9 mouse cellular contexts compared by ENCODE assay signal in the genomic region with DNA sequence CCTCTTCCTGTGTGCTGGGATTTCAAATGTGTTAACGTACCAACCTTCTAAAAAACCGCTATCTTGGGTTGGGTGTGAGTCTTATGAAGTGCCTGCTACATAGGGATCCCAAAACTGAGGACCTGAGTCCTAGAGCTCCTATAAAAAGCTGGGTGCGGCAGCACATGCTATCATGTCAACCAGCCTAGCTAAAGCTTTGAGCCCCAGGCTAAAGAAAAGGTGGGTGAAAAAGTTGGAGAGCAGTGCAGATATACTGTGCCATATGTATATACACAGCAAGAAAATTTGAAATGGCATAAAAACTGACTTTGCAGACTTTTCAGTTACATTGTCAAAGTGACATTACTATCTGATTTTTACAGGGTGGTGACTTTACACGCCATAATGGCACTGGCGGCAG. TPM values are rescaled to one million over a fixed set of nuclear protein-coding genes. Genes with fewer than 3 reads are reported as not detected.
DNase-seq lines count a peak whose midpoint lies in the region; ATAC-seq lines count a peak whose summit lies in the region.
"Had no signal": no experiment of that assay in that cellular context is flagged by ENCODE, and none has a peak within 500 bp of the region (broad histone marks: within the 10 kb centered on the region; RNA-seq: fewer than 3 reads in every experiment).

No protein-coding gene starts in this region.

- peaks cover 24% of the 10 kb centered on the region for H3K36me3 ChIP-seq in heart, embryonic 11.5 days (ENCODE audit: control insufficient read depth, insufficient read depth, low read length)
- peaks cover 50% of the 10 kb centered on the region for H3K36me3 ChIP-seq in lung, embryonic 15.5 days
- H3K36me3 ChIP-seq in forebrain, embryonic 14.5 days (ENCODE audit: control insufficient read depth, insufficient read depth, low read length): peaks cover 46% of the 10 kb centered on the region
- peaks cover 49% of the 10 kb centered on the region for H3K36me3 ChIP-seq in neural tube, embryonic 13.5 days

- peak overlapping the region; percentile 14; the same call in 1 of the 2 replicates for H3K4me3 ChIP-seq in heart, embryonic 11.5 days (ENCODE audit: low read depth, low read length)
- H3K4me3 ChIP-seq in lung, embryonic 15.5 days: no peak overlapping the region
- H3K4me3 ChIP-seq in forebrain, embryonic 14.5 days (ENCODE audit: low read depth, low read length): no peak overlapping the region
- H3K4me3 ChIP-seq in neural tube, embryonic 13.5 days: no peak overlapping the region
- H3K4me3 ChIP-seq: midbrain, embryonic 12.5 days had no signal

- no peak overlapping the region for H3K4me2 ChIP-seq in heart, embryonic 11.5 days
- H3K4me2 ChIP-seq in lung, embryonic 15.5 days: peak overlapping the region; percentile 91; the same call in 1 of the 2 replicates
- 0 out of 2 replicates have a peak overlapping the region, but pooled peaks have one; percentile 16 for H3K4me2 ChIP-seq in forebrain, embryonic 14.5 days (ENCODE audit: low read length)
- peak overlapping the region; percentile 75 for H3K4me2 ChIP-seq in neural tube, embryonic 13.5 days

- H3K9me3 ChIP-seq in heart, embryonic 11.5 days (replicated peaks; ENCODE audit: control insufficient read depth, low read length): no peaks in the 10 kb centered on the region
- H3K9me3 ChIP-seq in lung, embryonic 15.5 days: no peaks in the 10 kb centered on the region
- H3K9me3 ChIP-seq in forebrain, embryonic 14.5 days (replicated peaks; ENCODE audit: control insufficient read depth, low read length): no peaks in the 10 kb centered on the region
- no peaks in the 10 kb centered on the region for H3K9me3 ChIP-seq in neural tube, embryonic 13.5 days
- H3K9me3 ChIP-seq: midbrain, embryonic 12.5 days had no signal

- no peaks in the 10 kb centered on the region for H3K27me3 ChIP-seq in heart, embryonic 11.5 days (ENCODE audit: control insufficient read depth, insufficient read depth, low read length)
- H3K27me3 ChIP-seq in lung, embryonic 15.5 days: no peaks in the 10 kb centered on the region
- no peaks in the 10 kb centered on the region for H3K27me3 ChIP-seq in forebrain, embryonic 14.5 days (replicated peaks; ENCODE audit: control insufficient read depth, insufficient read depth, low read length)
- no peaks in the 10 kb centered on the region for H3K27me3 ChIP-seq in neural tube, embryonic 13.5 days
- H3K27me3 ChIP-seq: midbrain, embryonic 12.5 days had no signal

- ATAC-seq in heart, embryonic 11.5 days (replicated peaks; ENCODE audit: insufficient number of reproducible peaks, low FRiP score, low TSS enrichment): no peak
- ATAC-seq in lung, embryonic 15.5 days (ENCODE audit: borderline replicate concordance, extremely low read depth, low FRiP score, low TSS enrichment): no peak
- ATAC-seq in forebrain, embryonic 14.5 days: no peak
- no peak for ATAC-seq in neural tube, embryonic 13.5 days (ENCODE audit: low read depth)

- no peak for DNase-seq in heart, adult 9 months (ENCODE audit: low spot score in 2 of 2)
- no peak for DNase-seq in lung, postnatal 25 days (ENCODE audit: low spot score)
- no peak for DNase-seq in forebrain, embryonic 14.5 days (ENCODE audit: low spot score)
- DNase-seq in urinary bladder, postnatal 4 days (ENCODE audit: low spot score in 2 of 2): no peak
- DNase-seq in adrenal gland, postnatal 10 days: no peak

- H3K27ac ChIP-seq in heart, embryonic 11.5 days (ENCODE audit: low read depth, low read length): no peak overlapping the region
- H3K27ac ChIP-seq in lung, embryonic 15.5 days: no peak overlapping the region
- no peak overlapping the region for H3K27ac ChIP-seq in forebrain, embryonic 14.5 days (ENCODE audit: low read depth, low read length)
- H3K27ac ChIP-seq in neural tube, embryonic 13.5 days (replicated peaks): no peak overlapping the region
- H3K27ac ChIP-seq: midbrain, embryonic 12.5 days had no signal

- H3K4me1 ChIP-seq in heart, embryonic 11.5 days (ENCODE audit: control insufficient read depth, insufficient read depth, low read length): peaks cover 20% of the 10 kb centered on the region
- peaks cover 25% of the 10 kb centered on the region for H3K4me1 ChIP-seq in lung, embryonic 15.5 days
- peaks cover 15% of the 10 kb centered on the region for H3K4me1 ChIP-seq in forebrain, embryonic 14.5 days (ENCODE audit: control insufficient read depth, insufficient read depth, low read length)
- H3K4me1 ChIP-seq in neural tube, embryonic 13.5 days (replicated peaks): peaks cover 31% of the 10 kb centered on the region

- 77% methylated on average over 5 of the region's 5 CpGs for WGBS in heart, embryonic 11.5 days (ENCODE audit: insufficient replicate concordance)
- WGBS in lung, embryonic 15.5 days: 76% methylated on average over 5 of the region's 5 CpGs
- WGBS in forebrain, embryonic 14.5 days: 85% methylated on average over 5 of the region's 5 CpGs
- 88% methylated on average over 5 of the region's 5 CpGs for WGBS in neural tube, embryonic 13.5 days

- H3K9ac ChIP-seq in heart, embryonic 11.5 days (ENCODE audit: low read depth, low read length): no peak overlapping the region
- no peak overlapping the region for H3K9ac ChIP-seq in lung, embryonic 15.5 days
- H3K9ac ChIP-seq in forebrain, embryonic 14.5 days (ENCODE audit: low read length): no peak overlapping the region
- no peak overlapping the region for H3K9ac ChIP-seq in neural tube, embryonic 13.5 days
- H3K9ac ChIP-seq: midbrain, embryonic 12.5 days had no signal

RNA-seq across cellular contexts. Expression of a gene that starts 3.5 kb away (rescaled TPM):
- polyA plus RNA-seq in heart, embryonic 11.5 days (2014; fragmentation: Nextera tagmentation; extraction: Ambion mirVana): 4,475 and 4,598 TPM in 2 replicates
- polyA plus RNA-seq in lung, embryonic 15.5 days (2015; fragmentation: Nextera tagmentation; extraction: Ambion mirVana): 6,112 and 6,204 TPM in 2 replicates
- polyA plus RNA-seq in forebrain, embryonic 14.5 days (2014; fragmentation: Nextera tagmentation; extraction: Ambion mirVana): 4,105 and 4,592 TPM in 2 replicates
- 4,471 and 4,554 TPM in 2 replicates for polyA plus RNA-seq in neural tube, embryonic 13.5 days (2015; fragmentation: Nextera tagmentation; extraction: Ambion mirVana)
- total RNA-seq in adrenal gland, postnatal 10 days (2021): 1,000 to 10,000 TPM; 1,588 to 1,631 TPM

RNA-seq across cellular contexts. Expression of a gene that starts 25.5 kb away (rescaled TPM):
- 353 and 356 TPM in 2 replicates for polyA plus RNA-seq in heart, embryonic 11.5 days (2014; fragmentation: Nextera tagmentation; extraction: Ambion mirVana)
- polyA plus RNA-seq in lung, embryonic 15.5 days (2015; fragmentation: Nextera tagmentation; extraction: Ambion mirVana): 540 and 574 TPM in 2 replicates
- polyA plus RNA-seq in forebrain, embryonic 14.5 days (2014; fragmentation: Nextera tagmentation; extraction: Ambion mirVana): 593 and 826 TPM in 2 replicates
- polyA plus RNA-seq in neural tube, embryonic 13.5 days (2015; fragmentation: Nextera tagmentation; extraction: Ambion mirVana): 342 and 380 TPM in 2 replicates
- 10 to 100 TPM; 84.9 to 92.0 TPM for total RNA-seq in adrenal gland, postnatal 10 days (2021)

RNA-seq across cellular contexts. Expression of a gene that starts 29.9 kb away (rescaled TPM):
- polyA plus RNA-seq in heart, embryonic 11.5 days (2014; fragmentation: Nextera tagmentation; extraction: Ambion mirVana): 6.8 and 7.9 TPM in 2 replicates
- 10.7 and 10.9 TPM in 2 replicates for polyA plus RNA-seq in lung, embryonic 15.5 days (2015; fragmentation: Nextera tagmentation; extraction: Ambion mirVana)
- 28.6 and 32.6 TPM in 2 replicates for polyA plus RNA-seq in forebrain, embryonic 14.5 days (2014; fragmentation: Nextera tagmentation; extraction: Ambion mirVana)
- 21.1 and 25.8 TPM in 2 replicates for polyA plus RNA-seq in neural tube, embryonic 13.5 days (2015; fragmentation: Nextera tagmentation; extraction: Ambion mirVana)
- total RNA-seq in adrenal gland, postnatal 10 days (2021): 10 to 100 TPM; 38.4 to 48.2 TPM

RNA-seq across cellular contexts. Expression of a gene that starts 57.0 kb away (rescaled TPM):
- polyA plus RNA-seq in heart, embryonic 11.5 days (2014; fragmentation: Nextera tagmentation; extraction: Ambion mirVana): 22.3 and 25.5 TPM in 2 replicates
- 28.1 and 28.8 TPM in 2 replicates for polyA plus RNA-seq in lung, embryonic 15.5 days (2015; fragmentation: Nextera tagmentation; extraction: Ambion mirVana)
- 8.7 and 12.1 TPM in 2 replicates for polyA plus RNA-seq in forebrain, embryonic 14.5 days (2014; fragmentation: Nextera tagmentation; extraction: Ambion mirVana)
- 12.5 and 14.1 TPM in 2 replicates for polyA plus RNA-seq in neural tube, embryonic 13.5 days (2015; fragmentation: Nextera tagmentation; extraction: Ambion mirVana)
- 10 to 100 TPM; 62.7 to 71.0 TPM for total RNA-seq in adrenal gland, postnatal 10 days (2021)
